Mouse (Mus musculus) limb, embryonic 13.5 days (tissue): ENCODE results near the gene Agtpbp1. TPM values are rescaled to one million over a fixed set of nuclear protein-coding genes. Genes with fewer than 3 reads are reported as not detected.
"Not testable (repeated sequence)": the region's sequence is repeated elsewhere in the genome, so short reads cannot be mapped to it uniquely, and the experiment has no call there.

Source experiments
- ATAC-seq: fragments of 200-750 bp; cut with Nextera tagmentation; 2 replicates; pipeline ENCODE4 v1.8.0; 2017; ENCODE audit warnings: low read depth, moderate number of reproducible peaks, moderate TSS enrichment; ENCODE audit not compliant: low FRiP score
- H3K27ac ChIP-seq: fragments of 300-500 bp; sonication (generic); 2 replicates; pipeline ENCODE4 v1.5.1; 2015; ENCODE audit warnings: inconsistent platforms, mild to moderate bottlenecking, moderate library complexity
- H3K27me3 ChIP-seq: fragments of 300-500 bp; sonication (generic); 2 replicates; pipeline ENCODE4 v1.6.1; 2015; ENCODE audit warnings: mild to moderate bottlenecking, inconsistent platforms
- H3K36me3 ChIP-seq: fragments of 300-500 bp; sonication (generic); 2 replicates; pipeline ENCODE4 v1.6.1; 2015; ENCODE audit warnings: inconsistent platforms, mild to moderate bottlenecking, moderate library complexity
- H3K4me1 ChIP-seq: fragments of 300-500 bp; sonication (generic); 2 replicates; pipeline ENCODE4 v1.6.1; 2015; ENCODE audit warnings: inconsistent platforms
- H3K4me2 ChIP-seq: fragments of 300-500 bp; sonication (generic); replicated peaks from 2 replicates; pipeline ENCODE4 v1.6.1; 2015; ENCODE audit warnings: inconsistent platforms, mild to moderate bottlenecking, moderate library complexity
- H3K4me3 ChIP-seq: fragments of 300-500 bp; sonication (generic); 2 replicates; pipeline ENCODE4 v1.5.1; 2015; ENCODE audit warnings: moderate library complexity, mild to moderate bottlenecking, inconsistent platforms
- H3K9ac ChIP-seq: fragments of 300-500 bp; sonication (generic); 2 replicates; pipeline ENCODE4 v1.6.1; 2015; ENCODE audit warnings: mild to moderate bottlenecking, inconsistent platforms
- H3K9me3 ChIP-seq: fragments of 300-500 bp; sonication (generic); 2 replicates; pipeline ENCODE4 v1.6.1; 2016; ENCODE audit warnings: inconsistent platforms
- WGBS: fragments of 180-500 bp; shearing (Covaris S2); methylation state at CpG from one replicate; pipeline ENCODE4 v1.1.7; 2015; 5-methylcytosine and 5-hydroxymethylcytosine counted together
- polyA plus RNA-seq: library from polyadenylated mRNA; unstranded; fragments of >200 nt; fragmentation: Nextera tagmentation; extraction: Ambion mirVana; gene quantifications from 2 replicates; pipeline ENCODE4 v1.2.1, GENCODE M21; 2015

Agtpbp1 gene
- polyA plus RNA-seq, 1 experiment from 2014 or later = 12.4 TPM

DNA sequence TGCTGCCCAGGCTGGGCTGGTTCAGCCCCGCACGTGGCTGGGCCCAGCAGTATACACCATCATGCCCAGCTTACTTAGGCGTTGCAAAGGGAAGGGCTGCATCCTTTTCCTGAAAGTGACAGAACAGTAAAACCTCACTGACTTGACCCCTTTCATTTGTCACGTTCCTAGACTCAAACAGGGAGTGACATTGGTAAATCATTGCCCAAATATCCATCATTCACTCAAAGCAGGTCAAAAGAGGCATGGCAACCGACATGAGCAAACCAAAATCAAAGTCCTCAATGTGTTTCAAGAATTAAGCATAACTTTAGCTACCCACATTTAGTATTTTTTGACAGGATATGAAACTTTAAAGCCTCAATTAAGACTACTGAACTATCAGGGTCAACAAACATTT is 86.8 kb downstream of the Agtpbp1 start:
- no peak overlapping the region for H3K27ac ChIP-seq
- no peak for ATAC-seq
- 0 out of 2 replicates have a peak, but pooled peaks cover 2% of the 10 kb centered on the region for H3K4me1 ChIP-seq
- no peak overlapping the region for H3K4me3 ChIP-seq
- no peaks in the 10 kb centered on the region for H3K27me3 ChIP-seq
- no peak overlapping the region for H3K4me2 ChIP-seq
- 79% methylated on average over 5 of the region's 5 CpGs for WGBS
- no peak overlapping the region for H3K9ac ChIP-seq
- peaks cover 25% of the 10 kb centered on the region for H3K36me3 ChIP-seq
- no peaks in the 10 kb centered on the region for H3K9me3 ChIP-seq

DNA sequence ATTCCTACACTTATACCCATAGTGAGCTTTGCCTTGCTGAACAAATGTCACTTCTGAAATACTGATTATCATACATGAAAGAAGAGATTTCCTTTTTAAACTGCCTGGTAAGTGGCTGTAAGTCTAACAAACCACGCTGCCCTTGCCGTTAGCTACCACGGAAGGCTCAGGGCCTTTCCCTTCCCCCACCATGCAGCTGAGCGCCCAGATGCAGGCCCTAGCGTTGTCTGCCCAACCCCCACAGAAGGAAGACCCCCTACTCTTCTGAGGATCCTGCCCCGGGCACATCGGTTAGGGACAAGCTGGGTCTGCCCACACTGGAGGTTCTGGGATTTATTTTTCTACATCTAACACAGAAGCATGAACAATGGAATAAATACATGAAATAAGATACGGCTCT is 89.2 kb downstream of the Agtpbp1 start:
- no peak overlapping the region for H3K4me3 ChIP-seq
- WGBS = 22% methylated on average over 8 of the region's 8 CpGs
- no peaks in the 10 kb centered on the region for H3K27me3 ChIP-seq
- H3K27ac ChIP-seq = no peak overlapping the region
- H3K4me2 ChIP-seq = no peak overlapping the region
- H3K9ac ChIP-seq = no peak overlapping the region
- H3K9me3 ChIP-seq = no peaks in the 10 kb centered on the region
- 0 out of 2 replicates have a peak, but pooled peaks cover 2% of the 10 kb centered on the region for H3K4me1 ChIP-seq
- ATAC-seq = no peak
- peaks cover 23% of the 10 kb centered on the region for H3K36me3 ChIP-seq

DNA sequence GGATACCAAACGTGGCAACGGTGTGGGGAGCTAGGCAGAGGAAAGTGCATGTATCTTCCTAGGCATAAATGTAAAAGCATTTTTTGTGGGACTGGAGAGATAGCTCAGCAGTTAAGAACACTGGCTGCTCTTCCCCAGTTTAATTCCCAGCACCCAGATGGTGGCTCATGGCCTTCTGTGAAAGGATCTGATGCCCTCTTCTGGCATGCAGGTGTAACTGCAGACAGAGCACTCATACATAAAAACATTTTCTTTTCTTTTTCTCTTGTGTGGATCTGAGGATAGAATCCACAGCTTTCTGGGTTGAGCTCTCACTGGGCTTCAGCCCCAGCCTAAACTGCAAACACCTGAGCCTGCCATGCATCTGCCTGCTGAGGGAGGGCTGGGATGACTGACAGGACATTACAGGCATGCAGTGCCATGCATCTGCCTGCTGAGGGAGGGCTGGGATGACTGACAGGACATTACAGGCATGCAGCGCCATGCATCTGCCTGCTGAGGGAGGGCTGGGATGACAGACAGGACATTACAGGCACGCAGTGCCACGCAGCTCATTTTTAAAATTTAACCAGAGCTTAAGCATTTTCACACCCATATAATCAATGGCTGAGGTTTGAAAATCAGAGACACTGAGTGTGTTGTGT is 90.3 kb downstream of the Agtpbp1 start:
- Histone ChIP-seq H3K36me3 (peaks cover 16% of the 10 kb centered on the region), H3K4me2 (no peak overlapping the region), H3K4me3 (no peak overlapping the region), H3K9ac (no peak overlapping the region), H3K9me3 (no peaks in the 10 kb centered on the region), H3K27ac (no peak overlapping the region), H3K4me1 (0 out of 2 replicates have a peak, but pooled peaks cover 2% of the 10 kb centered on the region), H3K27me3 (no peaks in the 10 kb centered on the region)
- WGBS = 86% methylated on average over 5 of the region's 5 CpGs
- no peak for ATAC-seq

DNA sequence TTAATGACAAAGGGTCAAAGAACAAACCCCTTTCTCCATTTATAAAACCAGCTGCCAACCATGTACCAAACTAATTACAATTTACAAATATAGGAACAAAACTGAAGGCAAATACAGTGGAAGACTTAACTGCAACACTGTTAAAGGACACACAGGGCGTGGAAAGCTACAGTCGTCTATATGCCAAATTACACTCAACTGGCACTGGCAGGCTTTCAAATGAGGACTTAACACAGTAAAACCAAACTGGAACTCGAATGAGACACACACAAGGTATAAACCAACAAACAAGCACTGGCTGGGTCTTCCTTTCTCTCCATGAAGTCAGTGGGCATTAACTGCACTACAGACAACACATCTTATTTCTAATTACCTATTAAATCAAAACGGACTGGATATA is 94.3 kb downstream of the Agtpbp1 start:
- no peaks in the 10 kb centered on the region for H3K4me1 ChIP-seq
- no peak overlapping the region for H3K4me2 ChIP-seq
- no peak overlapping the region for H3K9ac ChIP-seq
- H3K27me3 ChIP-seq = no peaks in the 10 kb centered on the region
- no peak overlapping the region for H3K4me3 ChIP-seq
- H3K36me3 ChIP-seq = peaks cover 14% of the 10 kb centered on the region
- WGBS = 72% methylated on average over 4 of the region's 4 CpGs
- no peaks in the 10 kb centered on the region for H3K9me3 ChIP-seq
- ATAC-seq = no peak
- no peak overlapping the region for H3K27ac ChIP-seq

DNA sequence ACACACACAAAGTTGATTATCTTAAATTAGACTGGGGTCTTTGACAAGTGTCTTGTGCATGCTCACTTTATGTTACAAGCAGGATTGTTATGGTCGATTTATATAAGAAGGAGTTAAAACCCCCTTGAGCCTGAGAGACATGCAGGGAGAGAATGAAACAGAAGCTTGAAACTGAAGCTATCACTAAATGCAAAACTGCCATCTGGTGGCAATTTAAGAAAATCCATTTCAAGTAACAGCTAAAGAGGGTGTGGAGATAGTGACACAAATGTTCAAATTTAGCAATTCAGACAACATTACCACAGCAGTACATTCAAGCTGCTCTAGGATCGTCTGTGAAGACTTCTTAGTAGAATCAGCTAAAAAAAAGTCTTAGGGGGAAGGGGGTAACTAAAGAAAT is 95.9 kb downstream of the Agtpbp1 start:
- H3K4me2 ChIP-seq = no peak overlapping the region
- H3K27ac ChIP-seq = no peak overlapping the region
- no peak overlapping the region for H3K4me3 ChIP-seq
- H3K9ac ChIP-seq = no peak overlapping the region
- no peak for ATAC-seq
- H3K9me3 ChIP-seq = no peaks in the 10 kb centered on the region
- H3K27me3 ChIP-seq = no peaks in the 10 kb centered on the region
- H3K36me3 ChIP-seq = peaks cover 2% of the 10 kb centered on the region; the same call in 1 of the 2 replicates
- no peaks in the 10 kb centered on the region for H3K4me1 ChIP-seq
- WGBS = 33% methylated on average over 2 of the region's 2 CpGs

DNA sequence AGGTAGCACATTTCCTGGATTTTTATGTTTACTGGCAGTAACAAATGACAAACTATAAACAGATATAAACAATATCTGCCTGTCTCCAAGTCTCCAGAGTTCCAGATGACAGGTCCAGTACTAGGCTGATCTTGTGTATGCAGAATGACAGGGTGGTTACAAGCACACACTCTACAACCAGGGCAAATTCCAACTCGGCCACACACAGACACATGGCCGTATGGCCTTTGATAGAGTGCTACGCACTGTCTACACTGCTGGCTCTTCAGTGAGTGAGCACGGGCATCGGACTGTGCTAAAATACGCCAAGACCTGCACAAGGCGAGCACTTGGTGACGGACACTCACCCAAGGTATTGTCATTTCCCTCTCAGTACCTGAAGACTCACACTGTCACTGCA is 97.7 kb downstream of the Agtpbp1 start:
- Histone ChIP-seq H3K9me3 (no peaks in the 10 kb centered on the region), H3K36me3 (no peaks in the 10 kb centered on the region), H3K4me1 (no peaks in the 10 kb centered on the region), H3K27ac (no peak overlapping the region), H3K9ac (no peak overlapping the region), H3K4me2 (no peak overlapping the region), H3K4me3 (no peak overlapping the region), H3K27me3 (no peaks in the 10 kb centered on the region)
- no peak for ATAC-seq
- 91% methylated on average over 8 of the region's 8 CpGs for WGBS

DNA sequence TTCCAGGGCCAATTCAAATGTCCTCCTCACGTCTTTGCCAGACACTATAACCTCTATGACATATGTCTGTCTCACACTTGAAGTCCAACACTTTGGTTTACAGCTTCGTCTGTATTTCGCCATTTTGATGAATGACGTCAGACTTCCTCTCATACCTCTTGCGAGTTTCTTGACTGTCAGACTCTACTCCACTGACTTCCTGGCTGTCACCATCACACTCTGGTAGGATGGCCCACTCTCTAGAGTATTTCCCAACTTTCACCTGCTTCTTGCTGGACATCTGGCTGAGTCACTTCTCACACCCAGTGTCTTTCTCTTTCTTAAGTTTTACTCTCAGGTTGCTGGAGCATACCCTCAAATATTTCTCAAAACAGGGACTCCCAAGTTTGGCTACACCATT is 98.8 kb downstream of the Agtpbp1 start:
- ATAC-seq = no peak
- no peaks in the 10 kb centered on the region for H3K9me3 ChIP-seq
- H3K36me3 ChIP-seq = no peaks in the 10 kb centered on the region
- H3K4me3 ChIP-seq = no peak overlapping the region
- H3K4me1 ChIP-seq = no peaks in the 10 kb centered on the region
- H3K27me3 ChIP-seq = no peaks in the 10 kb centered on the region
- H3K4me2 ChIP-seq = no peak overlapping the region
- no peak overlapping the region for H3K9ac ChIP-seq
- no peak overlapping the region for H3K27ac ChIP-seq
- WGBS = 84% methylated on average over 5 of the region's 5 CpGs

DNA sequence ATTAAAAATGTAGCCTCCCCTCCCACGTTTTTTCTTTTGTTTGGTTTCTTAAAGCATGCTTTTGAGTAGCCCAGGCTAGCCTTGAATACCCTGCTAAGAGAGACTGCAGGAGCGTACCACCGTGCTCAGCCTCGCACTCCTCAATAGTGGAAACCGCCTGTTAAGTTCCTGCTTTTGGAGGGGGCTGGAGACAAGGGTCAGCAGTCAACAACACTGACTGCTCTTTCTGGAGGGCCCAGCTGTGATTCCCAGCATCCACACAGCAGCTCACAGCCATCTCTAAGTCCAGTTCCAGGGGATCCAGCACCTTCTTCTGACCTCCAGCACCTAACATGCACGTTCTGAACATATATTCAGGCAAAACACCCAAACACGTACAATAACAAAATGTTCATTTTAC is 99.6 kb downstream of the Agtpbp1 start:
- Histone ChIP-seq H3K27ac (no peak overlapping the region), H3K4me1 (no peaks in the 10 kb centered on the region), H3K27me3 (no peaks in the 10 kb centered on the region), H3K9ac (no peak overlapping the region), H3K36me3 (no peaks in the 10 kb centered on the region), H3K4me3 (no peak overlapping the region), H3K4me2 (no peak overlapping the region), H3K9me3 (no peaks in the 10 kb centered on the region)
- 87% methylated on average over 7 of the region's 7 CpGs for WGBS
- no peak for ATAC-seq

DNA sequence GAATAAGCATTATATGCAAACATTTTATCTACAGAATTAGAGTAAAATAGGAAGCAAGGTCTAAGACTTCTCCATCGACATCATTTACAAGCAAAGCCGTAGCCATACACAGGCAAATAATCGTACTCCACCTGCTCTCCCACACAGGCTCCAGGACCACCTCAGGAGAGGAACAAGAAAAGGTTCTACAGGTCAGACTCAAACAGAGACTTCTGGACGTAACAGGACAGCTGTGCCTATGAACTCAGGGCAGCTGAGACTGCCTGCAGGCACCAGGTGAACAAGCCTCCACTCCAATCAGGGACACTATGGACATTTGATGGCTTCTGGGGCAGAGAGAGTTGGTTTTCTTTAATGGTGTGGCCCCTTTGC is 103.6 kb downstream of the Agtpbp1 start:
- WGBS = 83% methylated on average over 4 of the region's 4 CpGs
- Histone ChIP-seq H3K36me3 (peaks cover 14% of the 10 kb centered on the region), H3K4me2 (no peak overlapping the region), H3K27me3 (no peaks in the 10 kb centered on the region), H3K9ac (no peak overlapping the region), H3K4me1 (0 out of 2 replicates have a peak, but pooled peaks cover 3% of the 10 kb centered on the region), H3K27ac (no peak overlapping the region), H3K9me3 (no peaks in the 10 kb centered on the region), H3K4me3 (no peak overlapping the region)
- ATAC-seq = no peak

DNA sequence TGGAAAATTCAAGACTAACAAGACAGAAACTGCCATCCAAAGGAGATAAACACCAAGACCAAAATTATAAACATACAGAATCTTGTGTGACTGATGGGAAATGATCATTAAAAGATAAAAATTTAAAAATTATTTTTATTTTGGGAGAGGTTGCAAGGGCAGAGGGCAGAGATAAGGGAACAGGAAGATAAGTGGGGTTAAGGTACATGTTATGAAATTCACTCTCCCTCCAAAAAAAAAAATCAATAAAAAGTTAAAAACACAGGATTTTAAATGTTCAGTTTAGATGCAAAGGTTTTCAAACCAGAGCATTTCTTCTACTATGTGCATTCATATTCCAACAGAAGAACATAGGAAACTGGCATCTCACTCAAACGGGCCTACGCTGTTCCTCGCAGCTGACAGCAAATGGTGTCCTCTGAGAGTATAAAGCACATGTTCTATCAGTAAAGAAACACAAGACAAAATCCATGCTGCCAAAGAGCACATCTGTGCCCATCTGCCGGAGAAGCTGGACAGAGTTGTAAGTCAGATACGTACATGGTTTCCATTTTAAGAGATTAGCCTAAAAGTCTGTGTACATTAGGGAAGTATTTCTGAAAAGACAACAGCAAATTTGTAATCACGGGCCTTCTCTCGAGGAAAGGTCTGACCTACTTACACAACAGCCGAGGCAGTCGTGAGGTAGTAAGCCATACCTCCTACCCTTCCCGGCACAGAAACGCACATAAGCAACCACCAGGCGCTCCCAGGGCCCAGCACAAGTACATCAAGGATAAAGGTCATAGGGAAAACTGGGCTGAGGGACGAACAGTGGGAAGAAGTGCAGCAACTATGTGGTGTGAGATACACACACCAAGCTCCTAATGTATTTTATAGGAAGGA is 104.2 kb downstream of the Agtpbp1 start:
- WGBS = 88% methylated on average over 13 of the region's 13 CpGs

DNA sequence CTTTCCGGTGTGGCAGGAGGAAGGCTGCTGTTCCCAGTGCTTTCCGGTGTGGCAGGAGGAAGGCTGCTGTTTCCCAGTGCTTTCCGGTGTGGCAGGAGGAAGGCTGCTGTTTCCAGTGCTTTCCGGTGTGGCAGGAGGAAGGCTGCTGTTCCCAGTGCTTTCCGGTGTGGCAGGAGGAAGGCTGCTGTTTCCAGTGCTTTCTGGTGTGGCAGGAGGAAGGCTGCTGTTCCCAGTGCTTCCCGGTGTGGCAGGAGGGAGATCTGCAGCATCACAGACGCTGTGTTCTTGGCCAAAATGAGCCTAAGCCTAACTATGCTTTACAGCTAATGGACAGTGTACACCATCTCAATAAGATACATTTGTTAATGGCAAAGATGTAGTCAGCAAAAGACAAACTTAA is 107.1 kb downstream of the Agtpbp1 start:
- not testable (repeated sequence) for H3K27ac ChIP-seq, H3K4me3 ChIP-seq, H3K9ac ChIP-seq, H3K27me3 ChIP-seq, H3K9me3 ChIP-seq, H3K4me2 ChIP-seq, ATAC-seq, H3K4me1 ChIP-seq
- peaks cover 15% of the 10 kb centered on the region for H3K36me3 ChIP-seq
- 83% methylated on average over 7 of the region's 7 CpGs for WGBS

More for the DNA sequence above, 104.2 kb downstream of the Agtpbp1 start:
- H3K27ac ChIP-seq = no peak overlapping the region
- no peaks in the 10 kb centered on the region for H3K27me3 ChIP-seq
- H3K36me3 ChIP-seq = peaks cover 15% of the 10 kb centered on the region
- H3K9me3 ChIP-seq = no peaks in the 10 kb centered on the region
- ATAC-seq = no peak
- H3K9ac ChIP-seq = no peak overlapping the region
- H3K4me2 ChIP-seq = no peak overlapping the region
- H3K4me3 ChIP-seq = no peak overlapping the region
- H3K4me1 ChIP-seq = 0 out of 2 replicates have a peak, but pooled peaks cover 3% of the 10 kb centered on the region

DNA sequence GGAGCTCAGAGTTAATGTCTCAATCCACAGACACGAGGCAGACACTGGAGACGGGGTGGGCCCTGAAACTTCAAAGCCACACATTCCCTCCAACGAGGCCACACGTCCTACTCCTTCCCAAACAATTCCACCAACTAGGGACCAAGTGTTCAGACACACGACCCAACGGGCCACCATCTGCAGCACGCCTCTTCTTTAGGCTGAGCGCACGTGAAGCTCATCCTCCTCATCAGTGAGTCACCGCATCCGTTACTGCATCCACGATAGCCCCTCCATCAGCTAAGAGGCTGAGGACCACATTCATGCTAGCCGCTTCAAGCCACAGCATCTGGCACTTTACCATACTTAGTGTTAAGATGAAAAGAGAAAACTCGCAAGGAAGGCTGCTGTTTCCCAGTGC is 107.6 kb downstream of the Agtpbp1 start:
- H3K27me3 ChIP-seq = no peaks in the 10 kb centered on the region
- H3K4me1 ChIP-seq = peaks cover 8% of the 10 kb centered on the region; the same call in 1 of the 2 replicates
- no peak overlapping the region for H3K4me3 ChIP-seq
- no peak for ATAC-seq
- 80% methylated on average over 14 of the region's 14 CpGs for WGBS
- H3K9ac ChIP-seq = no peak overlapping the region
- H3K36me3 ChIP-seq = peaks cover 15% of the 10 kb centered on the region
- no peaks in the 10 kb centered on the region for H3K9me3 ChIP-seq
- no peak overlapping the region for H3K27ac ChIP-seq
- H3K4me2 ChIP-seq = no peak overlapping the region
